Mouse (Mus musculus) MEL (cell line): ENCODE data around the gene 1700034J05Rik.

Source experiments
- CTCF ChIP-seq, 3 experiments: IDR thresholded peaks in 2 of 3; conservative IDR thresholded peaks in 1 of 3; 2 replicates each; pipeline ENCODE4 v1.5.1; 2011 to 2012; ENCODE audit warnings: low read length in 3 of 3, low read depth in 2 of 3, mild to moderate bottlenecking in 2 of 3, improper control_type of control experiment in 1 of 3, inconsistent platforms in 1 of 3, mixed read lengths in 1 of 3, moderate library complexity in 1 of 3; ENCODE audit not compliant: control insufficient read depth in 1 of 3, insufficient read depth in 1 of 3, poor library complexity in 1 of 3, severe bottlenecking in 1 of 3
- EP300 ChIP-seq, 2 experiments: IDR thresholded peaks; 2 replicates each; pipeline ENCODE4 v1.6.1; 2011; ENCODE audit warnings: improper control_type of control experiment in 2 of 2, low read length in 2 of 2, low read depth in 1 of 2, mild to moderate bottlenecking in 1 of 2
- GATA1 ChIP-seq: IDR thresholded peaks from 2 replicates; pipeline ENCODE4 v1.6.1; 2011; ENCODE audit warnings: low read depth, low read length, improper control_type of control experiment
- HCFC1 ChIP-seq: IDR thresholded peaks from 2 replicates; pipeline ENCODE4 v1.6.1; 2012; ENCODE audit warnings: low read depth, mild to moderate bottlenecking, inconsistent platforms, low read length, improper control_type of control experiment, moderate library complexity
- JUND ChIP-seq: IDR thresholded peaks from 2 replicates; pipeline ENCODE4 v1.6.1; 2011; ENCODE audit warnings: low read depth, mild to moderate bottlenecking, improper control_type of control experiment, low read length
- KAT2A ChIP-seq: conservative IDR thresholded peaks from 2 replicates; pipeline ENCODE4 v1.6.1; 2012; ENCODE audit warnings: low read depth, low read length, improper control_type of control experiment, inconsistent platforms
- MAX ChIP-seq: IDR thresholded peaks from 2 replicates; pipeline ENCODE4 v1.6.1; 2011; ENCODE audit warnings: low read length, improper control_type of control experiment
- MEF2A ChIP-seq: IDR thresholded peaks from 2 replicates; pipeline ENCODE4 v1.6.1; 2014; ENCODE audit warnings: low read depth, mild to moderate bottlenecking, inconsistent platforms, low read length, improper control_type of control experiment; ENCODE audit not compliant: poor library complexity, insufficient replicate concordance, severe bottlenecking; ENCODE audit errors: extremely low read depth
- MXI1 ChIP-seq: IDR thresholded peaks from 2 replicates; pipeline ENCODE4 v1.6.1; 2011; ENCODE audit warnings: mild to moderate bottlenecking, low read depth, low read length, improper control_type of control experiment
- POLR2A ChIP-seq, 2 experiments: IDR thresholded peaks; 2 replicates each; pipeline ENCODE4 v1.6.1; 2011 to 2012; ENCODE audit warnings: low read length in 2 of 2, mild to moderate bottlenecking in 2 of 2, control low read depth in 1 of 2, improper control_type of control experiment in 1 of 2, low read depth in 1 of 2, moderate library complexity in 1 of 2; ENCODE audit not compliant: control insufficient read depth in 1 of 2, insufficient read depth in 1 of 2, poor library complexity in 1 of 2
- SMC3 ChIP-seq: IDR thresholded peaks from 2 replicates; pipeline ENCODE4 v1.6.1; 2011; ENCODE audit warnings: low read depth, low read length, improper control_type of control experiment
- USF1 ChIP-seq: IDR thresholded peaks from 2 replicates; pipeline ENCODE4 v1.6.1; 2014; ENCODE audit warnings: low read depth, mild to moderate bottlenecking, inconsistent platforms, low read length, improper control_type of control experiment, moderate library complexity

- no peak for TF ChIP-seq MXI1
- peak; percentile 60 to 79 (median 64) for TF ChIP-seq CTCF (IDR thresholded peaks at IDR 0.05 in 2 of 3, conservative IDR thresholded peaks at IDR 0.05 in 1 of 3; ENCODE audit: control insufficient read depth in 1 of 3, insufficient read depth in 1 of 3, low read depth in 2 of 3, low read length in 3 of 3, poor library complexity in 1 of 3, severe bottlenecking in 1 of 3)
- TF ChIP-seq POLR2A (IDR thresholded peaks at IDR 0.05; ENCODE audit: control insufficient read depth in 1 of 2, insufficient read depth in 1 of 2, low read depth in 1 of 2, low read length in 2 of 2, poor library complexity in 1 of 2) = no peak
- TF ChIP-seq MAX = no peak
- no peak for TF ChIP-seq EP300 (IDR thresholded peaks at IDR 0.05; ENCODE audit: low read depth in 1 of 2, low read length in 2 of 2)
- TF ChIP-seq HCFC1 = no peak
- no peak for TF ChIP-seq MEF2A
- TF ChIP-seq JUND = no peak
- TF ChIP-seq USF1 = no peak
- peak; percentile 87 for TF ChIP-seq SMC3
- TF ChIP-seq KAT2A = no peak
- no peak for TF ChIP-seq GATA1
These were observed 24.5 kb upstream of the 1700034J05Rik start for GRCm38 (mm10) chr6:146978691-146979114.
